Mouse (Mus musculus) hindbrain, embryonic 15.5 days (tissue): Measurements from ENCODE around the gene Rita1. TPM values are rescaled to one million over a fixed set of nuclear protein-coding genes. Genes with fewer than 3 reads are reported as not detected.

ENCODE experiments used
- ATAC-seq: fragments of 200-750 bp; cut with Nextera tagmentation; 2 replicates; pipeline ENCODE4 v1.8.0; 2017; ENCODE audit warnings: low read depth, moderate number of reproducible peaks, moderate TSS enrichment; ENCODE audit not compliant: low FRiP score
- H3K27ac ChIP-seq: fragments of 300-500 bp; sonication (generic); replicated peaks from 2 replicates; pipeline ENCODE4 v1.5.1; 2015; ENCODE audit warnings: mild to moderate bottlenecking, inconsistent platforms
- H3K27me3 ChIP-seq: fragments of 300-500 bp; sonication (generic); 2 replicates; pipeline ENCODE4 v1.6.1; 2015; ENCODE audit warnings: control low read depth, inconsistent platforms
- H3K36me3 ChIP-seq: fragments of 300-500 bp; sonication (generic); 2 replicates; pipeline ENCODE4 v1.6.1; 2015; ENCODE audit warnings: control low read depth, inconsistent platforms
- H3K4me1 ChIP-seq: fragments of 300-500 bp; sonication (generic); replicated peaks from 2 replicates; pipeline ENCODE4 v1.6.1; 2015; ENCODE audit warnings: control low read depth, inconsistent platforms
- H3K4me2 ChIP-seq: fragments of 300-500 bp; sonication (generic); 2 replicates; pipeline ENCODE4 v1.6.1; 2015; ENCODE audit warnings: moderate library complexity, mild to moderate bottlenecking, inconsistent platforms
- H3K4me3 ChIP-seq: fragments of 300-500 bp; sonication (generic); 2 replicates; pipeline ENCODE4 v1.5.1; 2015; ENCODE audit warnings: mild to moderate bottlenecking, inconsistent platforms
- H3K9ac ChIP-seq: fragments of 300-500 bp; sonication (generic); 2 replicates; pipeline ENCODE4 v1.6.1; 2015; ENCODE audit warnings: inconsistent platforms
- H3K9me3 ChIP-seq: fragments of 300-500 bp; sonication (generic); 2 replicates; pipeline ENCODE4 v1.6.1; 2016; ENCODE audit warnings: control low read depth, inconsistent platforms
- WGBS: fragments of 180-500 bp; shearing (Covaris S2); methylation state at CpG from one replicate; pipeline ENCODE4 v1.1.7; 2015; 5-methylcytosine and 5-hydroxymethylcytosine counted together
- polyA plus RNA-seq: library from polyadenylated mRNA; unstranded; fragments of >200 nt; fragmentation: Nextera tagmentation; extraction: Ambion mirVana; gene quantifications from 2 replicates; pipeline ENCODE4 v1.2.1, GENCODE M21; 2015

Gene Rita1
- polyA plus RNA-seq, 1 experiment from 2014 or later, result 31.1 TPM

DNA sequence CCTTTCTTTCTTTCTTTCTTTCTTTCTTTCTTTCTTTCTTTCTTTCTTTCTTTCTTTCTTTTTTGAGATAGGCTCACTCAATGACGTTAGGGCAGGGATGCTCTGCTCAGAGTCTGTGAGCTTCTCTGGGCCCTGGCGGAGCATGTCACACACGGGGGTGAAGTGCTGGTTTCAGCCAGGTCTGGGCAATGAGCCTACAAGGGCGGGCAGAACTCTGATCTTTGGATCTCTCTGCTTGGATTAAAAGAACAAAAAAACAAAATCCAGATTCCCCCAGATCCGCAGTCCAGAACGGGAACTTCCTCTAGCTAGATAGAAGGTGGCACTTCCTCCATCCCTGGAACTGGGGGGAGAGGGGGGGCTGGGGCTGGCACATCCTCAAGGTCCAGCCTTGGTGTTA, 33.5 kb upstream of the Rita1 start:
- peaks cover 14% of the 10 kb centered on the region for H3K4me1 ChIP-seq
- no peaks in the 10 kb centered on the region for H3K36me3 ChIP-seq
- no peak for ATAC-seq
- H3K4me2 ChIP-seq, result no peak overlapping the region
- H3K9me3 ChIP-seq, result no peaks in the 10 kb centered on the region
- H3K9ac ChIP-seq, result no peak overlapping the region
- 54% methylated on average over 6 of the region's 6 CpGs for WGBS
- no peak overlapping the region for H3K4me3 ChIP-seq
- H3K27me3 ChIP-seq, result peaks cover 39% of the 10 kb centered on the region
- H3K27ac ChIP-seq, result no peak overlapping the region

DNA sequence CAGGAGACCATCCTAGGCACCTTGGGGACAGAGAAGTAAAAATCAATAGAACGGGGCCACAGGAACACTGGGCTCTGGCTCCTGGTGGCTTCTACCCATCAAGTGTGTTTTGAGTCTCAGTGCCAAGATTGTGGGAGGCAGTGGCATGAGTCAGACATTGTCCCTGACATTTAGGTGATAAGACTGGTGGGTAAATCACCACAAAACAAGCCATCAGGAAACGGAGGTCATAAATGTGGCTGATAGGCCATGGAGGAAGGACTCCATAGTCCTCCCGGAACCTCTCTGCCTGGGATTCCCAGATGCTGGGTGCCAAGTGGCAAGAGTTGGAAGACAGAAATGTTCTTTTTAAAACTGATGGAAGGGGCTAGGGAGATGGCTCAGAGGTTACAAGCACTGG, 31.8 kb upstream of the Rita1 start:
- no peaks in the 10 kb centered on the region for H3K9me3 ChIP-seq
- H3K4me3 ChIP-seq, result no peak overlapping the region
- no peak overlapping the region for H3K27ac ChIP-seq
- ATAC-seq, result no peak
- H3K27me3 ChIP-seq, result peaks cover 23% of the 10 kb centered on the region
- H3K4me1 ChIP-seq, result peaks cover 10% of the 10 kb centered on the region
- no peaks in the 10 kb centered on the region for H3K36me3 ChIP-seq
- WGBS, result 89% methylated on average over 3 of the region's 3 CpGs
- H3K4me2 ChIP-seq, result no peak overlapping the region
- no peak overlapping the region for H3K9ac ChIP-seq

DNA sequence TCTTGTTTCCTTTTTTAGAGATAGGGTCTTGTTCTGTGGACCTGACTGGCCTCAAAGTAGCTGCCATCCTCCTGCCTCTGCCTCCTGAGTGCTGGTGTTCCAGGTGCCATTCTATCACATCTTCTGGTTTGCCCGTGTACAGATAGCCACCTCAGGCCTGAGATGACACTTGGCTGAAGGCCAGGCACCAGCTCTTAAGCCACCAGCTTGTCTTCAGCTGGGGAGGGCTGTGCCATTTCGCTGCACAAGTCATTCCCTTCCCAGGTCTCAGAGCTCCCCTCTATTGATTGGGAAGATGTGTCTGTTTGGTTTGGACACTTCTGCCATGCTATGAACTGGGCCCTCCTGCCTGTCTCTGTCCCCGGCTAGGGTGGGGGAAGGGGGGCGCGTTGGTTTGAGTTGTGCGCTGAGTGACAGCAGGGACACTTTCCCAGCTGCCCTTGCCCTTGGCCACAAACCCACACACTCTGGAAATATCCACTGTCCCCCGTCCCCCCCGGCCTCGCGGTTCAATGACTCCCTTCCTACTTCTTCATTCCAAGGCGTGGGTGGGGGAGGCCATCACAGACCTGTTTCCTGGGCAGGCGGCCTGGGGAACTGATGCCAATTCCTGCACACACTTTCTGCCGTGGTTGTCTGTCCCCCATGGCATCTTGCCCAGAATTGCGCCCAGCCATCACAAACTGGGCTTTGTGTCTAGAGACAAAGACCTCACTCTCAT, 31.1 kb upstream of the Rita1 start:
- H3K9ac ChIP-seq, result no peak overlapping the region
- peaks cover 16% of the 10 kb centered on the region for H3K27me3 ChIP-seq
- no peak overlapping the region for H3K4me3 ChIP-seq
- no peak overlapping the region for H3K27ac ChIP-seq
- WGBS, result 68% methylated on average over 14 of the region's 14 CpGs
- peak; percentile 56; the same call in 1 of the 2 replicates for ATAC-seq
- peaks cover 3% of the 10 kb centered on the region for H3K4me1 ChIP-seq
- no peaks in the 10 kb centered on the region for H3K9me3 ChIP-seq
- no peaks in the 10 kb centered on the region for H3K36me3 ChIP-seq
- no peak overlapping the region for H3K4me2 ChIP-seq

DNA sequence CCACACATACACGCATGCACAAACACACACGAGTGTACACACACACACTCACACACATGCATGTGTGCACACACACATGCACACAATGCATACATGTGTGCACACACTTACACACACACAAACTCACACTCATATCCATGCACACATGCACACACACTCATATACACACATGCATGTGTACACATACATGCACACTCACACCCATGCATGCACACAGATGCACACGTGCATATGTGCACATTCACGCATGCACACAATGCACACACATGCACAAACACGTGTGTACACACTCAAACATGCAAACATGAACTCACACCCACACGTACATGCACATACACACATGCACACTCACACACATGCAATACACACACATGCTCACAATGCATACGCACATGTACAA, 27.7 kb upstream of the Rita1 start:
- H3K27me3 ChIP-seq, result no peaks in the 10 kb centered on the region
- H3K36me3 ChIP-seq, result no peaks in the 10 kb centered on the region
- no peak overlapping the region for H3K9ac ChIP-seq
- no peaks in the 10 kb centered on the region for H3K9me3 ChIP-seq
- H3K4me1 ChIP-seq, result no peaks in the 10 kb centered on the region
- no peak overlapping the region for H3K4me2 ChIP-seq
- no peak for ATAC-seq
- no peak overlapping the region for H3K27ac ChIP-seq
- no peak overlapping the region for H3K4me3 ChIP-seq
- 94% methylated on average over 7 of the region's 7 CpGs for WGBS

DNA sequence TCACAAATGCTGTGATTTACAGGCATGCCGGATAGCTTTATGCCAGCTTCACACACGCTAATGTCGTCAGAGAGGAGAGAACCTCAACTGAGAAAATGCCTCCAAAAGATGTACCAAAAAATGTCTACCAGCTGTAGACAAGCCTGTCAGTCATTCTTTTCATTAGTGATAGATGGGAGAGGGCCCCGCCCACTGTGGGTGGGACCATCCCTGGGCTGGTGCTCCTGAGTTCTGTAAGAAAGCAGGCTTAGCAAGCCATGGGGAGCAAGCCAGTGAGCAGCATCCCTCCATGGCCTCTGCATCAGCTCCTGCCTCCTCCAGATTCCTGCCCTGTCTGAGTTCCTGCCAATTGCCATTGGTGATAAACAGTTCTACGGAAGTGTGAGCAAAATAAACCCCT, 23.2 kb upstream of the Rita1 start:
- WGBS, result 85% methylated on average over 5 of the region's 5 CpGs
- H3K36me3 ChIP-seq, result no peaks in the 10 kb centered on the region
- peaks cover 7% of the 10 kb centered on the region; the same call in 1 of the 2 replicates for H3K4me1 ChIP-seq
- H3K4me3 ChIP-seq, result no peak overlapping the region
- H3K9ac ChIP-seq, result no peak overlapping the region
- H3K9me3 ChIP-seq, result no peaks in the 10 kb centered on the region
- H3K4me2 ChIP-seq, result no peak overlapping the region
- no peak overlapping the region for H3K27ac ChIP-seq
- peaks cover under 1% of the 10 kb centered on the region; the same call in 1 of the 2 replicates for H3K27me3 ChIP-seq
- ATAC-seq, result no peak

DNA sequence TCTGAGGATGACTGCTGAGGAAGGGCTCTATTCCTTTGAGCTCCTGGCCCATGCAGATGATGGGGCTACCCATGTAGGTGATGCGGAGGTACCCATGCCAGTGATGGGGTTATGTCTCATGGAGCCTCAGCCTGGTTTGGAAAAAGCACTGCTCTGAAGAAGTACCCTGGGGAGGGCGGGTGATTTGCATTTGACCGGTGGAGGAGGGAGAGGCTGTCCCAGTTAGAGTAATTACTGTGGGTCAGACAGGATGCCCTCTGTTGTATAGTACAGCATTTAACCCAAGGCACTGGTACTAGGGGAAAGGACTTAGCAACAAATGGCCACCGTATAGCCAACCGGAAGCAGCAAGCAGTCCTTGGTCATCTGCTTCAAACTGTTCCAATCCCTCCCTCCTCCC, 22.5 kb upstream of the Rita1 start:
- 38% methylated on average over 5 of the region's 5 CpGs for WGBS
- no peak for ATAC-seq
- peaks cover 8% of the 10 kb centered on the region for H3K27me3 ChIP-seq

DNA sequence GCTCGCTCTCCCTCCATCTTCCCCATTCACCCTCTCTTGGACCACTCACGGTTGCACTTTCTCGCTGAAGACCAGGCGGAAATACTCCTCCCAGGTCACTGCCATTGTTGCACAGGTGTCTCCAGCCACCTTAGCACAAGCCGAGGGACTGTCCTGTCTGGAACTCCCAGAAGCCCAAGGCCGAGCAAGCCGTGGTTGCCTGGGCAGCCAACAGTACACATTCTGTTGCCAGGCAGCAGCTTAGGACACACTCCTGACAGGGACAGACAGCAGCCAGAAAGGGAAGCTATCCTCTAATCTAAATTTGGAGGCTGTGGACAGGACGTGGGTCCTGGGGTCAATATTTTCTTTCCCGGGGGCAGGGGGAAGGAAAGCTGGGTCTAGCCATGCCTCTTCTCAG, 21.7 kb upstream of the Rita1 start, which contains the start of gene Cfap73:
Gene Cfap73 (minus strand): TSS at position 105 of the 400 bp plus-strand sequence.
- Histone ChIP-seq H3K27me3 (peaks cover 9% of the 10 kb centered on the region), H3K4me3 (no peak within 1 kb of the TSS), H3K4me1 (peaks cover 7% of the 10 kb centered on the region; the same call in 1 of the 2 replicates), H3K4me2 (no peak within 1 kb of the TSS), H3K27ac (no peak within 1 kb of the TSS), H3K9me3 (no peaks in the 10 kb centered on the region), H3K9ac (no peak within 1 kb of the TSS), H3K36me3 (no peaks in the 10 kb centered on the region)
- WGBS, result 50% methylated on average over 9 of the region's 9 CpGs
- ATAC-seq, result no peak

More for the DNA sequence above, 22.5 kb upstream of the Rita1 start:
- Histone ChIP-seq H3K36me3 (no peaks in the 10 kb centered on the region), H3K4me1 (peaks cover 7% of the 10 kb centered on the region; the same call in 1 of the 2 replicates), H3K4me2 (no peak overlapping the region), H3K27ac (no peak overlapping the region), H3K4me3 (no peak overlapping the region), H3K9ac (no peak overlapping the region), H3K9me3 (no peaks in the 10 kb centered on the region)

DNA sequence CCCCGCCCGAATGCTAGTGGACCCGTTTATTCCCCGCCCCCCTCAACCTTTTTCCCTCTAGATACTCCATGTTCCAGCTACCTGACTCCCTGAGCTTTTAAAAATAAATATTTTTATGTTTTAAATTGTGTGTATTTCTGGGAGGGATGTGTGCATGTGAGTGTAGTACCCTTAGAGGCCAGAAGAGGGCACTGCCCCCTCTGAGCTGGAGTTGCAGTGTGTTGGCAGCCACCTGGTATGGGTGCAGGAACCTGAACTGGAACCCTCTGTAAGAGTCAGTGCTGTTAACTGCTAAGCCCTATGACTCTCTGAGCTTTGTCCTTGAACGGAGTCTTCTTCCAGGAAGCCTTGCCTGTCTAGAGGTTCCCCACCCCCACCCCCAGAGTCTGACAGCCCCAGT, 19.5 kb upstream of the Rita1 start:
- no peak for ATAC-seq
- Histone ChIP-seq H3K27me3 (peaks cover 9% of the 10 kb centered on the region), H3K9me3 (no peaks in the 10 kb centered on the region), H3K36me3 (peaks cover 11% of the 10 kb centered on the region), H3K27ac (no peak overlapping the region), H3K4me2 (no peak overlapping the region), H3K4me1 (peaks cover 7% of the 10 kb centered on the region; the same call in 1 of the 2 replicates), H3K4me3 (no peak overlapping the region), H3K9ac (no peak overlapping the region)
- 90% methylated on average over 5 of the region's 5 CpGs for WGBS

DNA sequence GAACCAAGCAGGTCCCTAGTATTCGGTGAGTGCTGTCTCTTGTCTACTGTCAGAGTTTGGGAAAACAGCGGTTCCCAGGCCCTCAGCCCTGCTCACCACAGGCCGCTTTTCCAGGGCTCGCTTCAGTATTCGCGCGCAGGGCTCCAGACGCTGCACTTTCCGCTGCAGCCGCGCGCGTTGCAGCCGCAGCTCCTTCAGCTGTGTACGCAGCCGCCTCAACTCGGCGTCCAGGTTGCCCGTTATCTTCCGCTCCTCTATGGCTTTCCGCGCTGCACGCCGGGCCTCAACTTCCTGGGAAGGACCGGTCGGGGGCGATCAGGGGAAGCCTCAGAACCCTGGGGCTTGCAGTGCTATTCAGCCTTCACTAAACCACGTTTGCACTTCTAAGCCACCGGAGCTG, 18.7 kb upstream of the Rita1 start:
- H3K36me3 ChIP-seq, result peaks cover 17% of the 10 kb centered on the region
- H3K9ac ChIP-seq, result no peak overlapping the region
- peaks cover 7% of the 10 kb centered on the region; the same call in 1 of the 2 replicates for H3K4me1 ChIP-seq
- no peak overlapping the region for H3K27ac ChIP-seq
- peaks cover 9% of the 10 kb centered on the region for H3K27me3 ChIP-seq
- WGBS, result 9% methylated on average over 29 of the region's 29 CpGs
- no peak overlapping the region; the same call in 1 of the 2 replicates for H3K4me3 ChIP-seq
- peak overlapping the region; percentile 46 for H3K4me2 ChIP-seq
- H3K9me3 ChIP-seq, result no peaks in the 10 kb centered on the region
- ATAC-seq, result no peak

DNA sequence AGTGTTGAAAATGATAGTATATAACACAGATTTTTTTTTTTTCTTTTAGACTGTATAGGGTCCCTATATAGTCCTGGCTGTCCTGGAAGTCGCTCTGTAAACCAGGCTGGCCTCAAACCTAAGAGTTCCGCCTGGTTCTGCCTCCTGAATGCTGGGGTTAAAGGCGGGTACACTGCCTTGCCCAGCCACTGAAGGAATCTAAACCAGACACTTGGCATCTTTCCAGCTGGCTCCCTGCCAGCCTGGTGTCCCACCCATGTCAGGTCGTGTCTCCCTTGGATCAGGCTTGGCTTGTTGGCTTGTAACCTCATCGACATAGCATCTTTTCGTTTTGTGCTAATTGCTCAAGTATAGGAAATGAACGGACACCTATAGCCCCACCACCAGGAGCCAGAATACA, 16.2 kb upstream of the Rita1 start:
- peaks cover 37% of the 10 kb centered on the region for H3K36me3 ChIP-seq
- H3K9ac ChIP-seq, result no peak overlapping the region
- no peaks in the 10 kb centered on the region for H3K9me3 ChIP-seq
- H3K27ac ChIP-seq, result no peak overlapping the region
- H3K4me2 ChIP-seq, result no peak overlapping the region
- WGBS, result 58% methylated on average over 7 of the region's 7 CpGs
- no peak for ATAC-seq
- peaks cover 7% of the 10 kb centered on the region; the same call in 1 of the 2 replicates for H3K4me1 ChIP-seq
- H3K4me3 ChIP-seq, result no peak overlapping the region
- peaks cover 9% of the 10 kb centered on the region for H3K27me3 ChIP-seq

DNA sequence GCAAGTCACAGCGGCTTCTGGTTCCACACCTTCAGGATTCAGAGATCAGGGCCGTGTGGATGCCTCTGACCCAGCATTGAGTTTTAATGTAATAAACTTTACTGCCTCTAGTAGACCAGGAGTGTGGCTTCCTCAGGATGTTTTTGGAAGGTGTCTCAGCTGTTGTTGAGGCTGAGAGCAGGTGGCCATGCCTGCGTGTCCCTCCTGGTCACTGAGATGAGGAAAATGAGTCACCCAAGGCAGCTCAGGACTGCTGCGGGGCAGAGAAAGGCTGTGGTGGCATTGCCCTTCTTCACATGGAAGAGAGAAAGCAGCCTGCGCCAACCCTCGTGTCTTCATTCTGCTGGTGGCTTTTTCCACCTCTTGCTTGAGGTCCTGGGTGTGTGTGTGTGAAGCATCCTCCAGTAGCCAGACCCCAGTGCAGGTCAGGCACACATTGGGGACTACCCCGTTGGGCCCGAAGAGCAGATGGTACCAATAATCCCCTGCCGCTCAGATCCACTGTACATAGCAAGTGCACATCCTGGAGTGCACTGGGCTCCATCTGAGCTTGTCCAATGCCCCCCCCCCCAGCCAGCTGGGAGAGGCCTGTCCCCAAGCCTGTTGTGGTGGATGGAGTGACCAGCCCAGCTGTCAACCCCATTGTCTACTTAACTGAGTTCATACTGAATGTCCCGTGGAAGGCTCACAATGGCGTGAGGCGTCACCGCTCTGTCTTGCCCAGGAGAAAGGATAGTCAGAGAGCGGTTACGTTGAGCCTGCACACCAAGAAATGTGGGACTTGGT, 15.3 kb upstream of the Rita1 start:
- no peak overlapping the region for H3K4me3 ChIP-seq
- no peak for ATAC-seq
- H3K4me1 ChIP-seq, result peaks cover 7% of the 10 kb centered on the region; the same call in 1 of the 2 replicates
- WGBS, result 68% methylated on average over 15 of the region's 15 CpGs
- peaks cover 9% of the 10 kb centered on the region for H3K27me3 ChIP-seq
- peaks cover 45% of the 10 kb centered on the region for H3K36me3 ChIP-seq
- H3K9ac ChIP-seq, result no peak overlapping the region
- H3K27ac ChIP-seq, result no peak overlapping the region
- H3K4me2 ChIP-seq, result no peak overlapping the region
- H3K9me3 ChIP-seq, result no peaks in the 10 kb centered on the region

DNA sequence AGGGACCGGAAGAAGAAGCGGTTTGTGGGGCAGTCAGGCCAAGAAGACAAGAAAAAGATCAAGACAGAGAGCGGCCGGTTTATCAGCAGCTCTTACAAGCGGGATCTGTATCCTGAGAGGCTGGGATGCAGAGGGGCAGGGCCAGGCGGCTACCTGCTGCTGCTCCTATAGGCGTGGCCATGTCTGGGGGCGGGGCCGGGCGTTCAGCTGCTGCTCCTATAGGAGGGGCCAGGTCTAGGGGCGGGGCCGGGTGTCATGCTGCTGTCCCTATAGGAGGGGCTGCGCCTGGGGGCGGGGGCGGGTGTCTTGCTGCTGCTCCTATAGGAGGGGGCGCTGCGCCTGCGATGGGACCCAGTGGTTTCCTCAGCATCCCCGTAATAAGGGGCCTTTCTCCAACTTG, 14.0 kb upstream of the Rita1 start:
- Histone ChIP-seq H3K4me2 (no peak overlapping the region), H3K36me3 (peaks cover 49% of the 10 kb centered on the region), H3K9me3 (no peaks in the 10 kb centered on the region), H3K27ac (no peak overlapping the region), H3K4me3 (no peak overlapping the region), H3K9ac (no peak overlapping the region), H3K4me1 (peaks cover 6% of the 10 kb centered on the region), H3K27me3 (peaks cover 9% of the 10 kb centered on the region)
- no peak for ATAC-seq
- 34% methylated on average over 17 of the region's 19 CpGs for WGBS
